25 mouse cellular contexts compared by ENCODE assay signal in the genomic region with DNA sequence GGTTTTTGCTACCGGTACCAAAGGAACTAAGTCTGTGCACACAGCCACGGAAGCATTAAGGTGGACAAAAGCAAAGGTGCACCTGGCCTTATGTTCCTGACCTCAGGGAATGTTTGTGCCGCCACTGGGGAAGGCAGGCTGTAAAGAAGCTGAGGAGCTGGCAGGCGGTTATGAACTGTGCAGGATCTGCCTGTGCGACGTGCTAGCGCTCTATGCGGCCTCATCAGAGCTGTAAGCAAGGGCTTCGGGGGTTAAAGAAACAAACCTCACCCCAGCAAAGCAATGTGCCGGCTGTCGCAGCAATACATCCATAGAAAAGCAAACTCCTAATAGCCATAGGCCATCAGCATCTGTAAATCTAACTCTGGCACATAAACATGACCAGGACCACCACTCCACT. TPM values are rescaled to one million over a fixed set of nuclear protein-coding genes. Genes with fewer than 3 reads are reported as not detected.
A peak's percentile ranks its signal among the peaks of the same experiment; 100 is the strongest.
DNase-seq lines count a peak whose midpoint lies in the region; ATAC-seq and TF ChIP-seq lines count a peak whose summit lies in the region.
"Had no signal": no experiment of that assay in that cellular context is flagged by ENCODE, and none has a peak within 500 bp of the region (broad histone marks: within the 10 kb centered on the region; RNA-seq: fewer than 3 reads in every experiment).

No protein-coding gene starts in this region.

- no peak for TF ChIP-seq POLR2A in brain, embryonic 14.5 days (IDR thresholded peaks at IDR 0.05; ENCODE audit: borderline replicate concordance, extremely low read depth, insufficient read depth, insufficient read length, poor library complexity, severe bottlenecking)

- 81% methylated on average over 11 of the region's 11 CpGs for WGBS in forebrain, embryonic 12.5 days
- WGBS in forebrain, embryonic 10.5 days, result 85% methylated on average over 11 of the region's 11 CpGs
- WGBS in kidney, postnatal 0 days, result 42% methylated on average over 11 of the region's 11 CpGs

- peaks cover 4% of the 10 kb centered on the region; the same call in 1 of the 2 replicates for H3K36me3 ChIP-seq in forebrain, embryonic 12.5 days (replicated peaks)
- H3K36me3 ChIP-seq in forebrain, embryonic 10.5 days (replicated peaks), result peaks cover 11% of the 10 kb centered on the region
- H3K36me3 ChIP-seq in kidney, postnatal 0 days (ENCODE audit: insufficient read depth, low read length), result no peaks in the 10 kb centered on the region
- H3K36me3 ChIP-seq: embryonic facial prominence, embryonic 13.5 days; G1E; hindbrain, embryonic 12.5 days; hindbrain, embryonic 15.5 days; intestine, embryonic 15.5 days had no signal

- 0 out of 2 replicates have a peak, but pooled peaks cover 4% of the 10 kb centered on the region for H3K9me3 ChIP-seq in forebrain, embryonic 12.5 days
- H3K9me3 ChIP-seq in forebrain, embryonic 10.5 days, result peaks cover 4% of the 10 kb centered on the region; the same call in 1 of the 2 replicates
- no peaks in the 10 kb centered on the region for H3K9me3 ChIP-seq in kidney, postnatal 0 days (replicated peaks; ENCODE audit: low read length)
- H3K9me3 ChIP-seq: heart, embryonic 10.5 days; heart, embryonic 13.5 days; hindbrain, embryonic 12.5 days; hindbrain, embryonic 15.5 days; intestine, embryonic 15.5 days had no signal

- H3K4me1 ChIP-seq in forebrain, embryonic 12.5 days, result peaks cover 12% of the 10 kb centered on the region
- H3K4me1 ChIP-seq in forebrain, embryonic 10.5 days, result peaks cover 11% of the 10 kb centered on the region
- H3K4me1 ChIP-seq in kidney, postnatal 0 days (replicated peaks; ENCODE audit: insufficient read depth, low read length), result 0 out of 2 replicates have a peak, but pooled peaks cover 11% of the 10 kb centered on the region
- H3K4me1 ChIP-seq: heart, embryonic 10.5 days; heart, embryonic 13.5 days; intestine, embryonic 15.5 days had no signal

- no peaks in the 10 kb centered on the region for H3K27me3 ChIP-seq in forebrain, embryonic 12.5 days
- H3K27me3 ChIP-seq in forebrain, embryonic 10.5 days (ENCODE audit: poor library complexity, severe bottlenecking), result no peaks in the 10 kb centered on the region
- H3K27me3 ChIP-seq in kidney, postnatal 0 days (ENCODE audit: insufficient read depth, low read length), result no peaks in the 10 kb centered on the region
- H3K27me3 ChIP-seq: CH12.LX; embryonic facial prominence, embryonic 13.5 days; heart, embryonic 13.5 days; hindbrain, embryonic 12.5 days; hindbrain, embryonic 15.5 days; intestine, embryonic 15.5 days; Patski had no signal

- H3K4me2 ChIP-seq in forebrain, embryonic 12.5 days, result no peak overlapping the region
- no peak overlapping the region for H3K4me2 ChIP-seq in kidney, postnatal 0 days (ENCODE audit: low read length)
- H3K4me2 ChIP-seq: embryonic facial prominence, embryonic 13.5 days; heart, embryonic 13.5 days; hindbrain, embryonic 12.5 days; hindbrain, embryonic 15.5 days; intestine, embryonic 15.5 days had no signal

- ATAC-seq in forebrain, embryonic 12.5 days (ENCODE audit: low FRiP score), result peak; percentile 51; the same call in 1 of the 2 replicates
- ATAC-seq in kidney, postnatal 0 days (replicated peaks; ENCODE audit: low FRiP score, low read depth), result no peak
- ATAC-seq: forebrain, embryonic 14.5 days; forebrain, postnatal 0 days; intestine, embryonic 15.5 days; Patski had no signal

- no peak overlapping the region for H3K4me3 ChIP-seq in forebrain, embryonic 12.5 days (replicated peaks)
- H3K4me3 ChIP-seq in forebrain, embryonic 10.5 days, result no peak overlapping the region
- no peak overlapping the region for H3K4me3 ChIP-seq in kidney, postnatal 0 days (replicated peaks; ENCODE audit: low read depth, low read length)
- H3K4me3 ChIP-seq: embryonic facial prominence, embryonic 13.5 days; erythroblast, embryonic 14.5 days; heart, adult 2 months; heart, embryonic 10.5 days; heart, embryonic 13.5 days; hindbrain, embryonic 12.5 days; hindbrain, embryonic 15.5 days; intestine, embryonic 15.5 days had no signal

- DNase-seq in forebrain, embryonic 10.5 days (ENCODE audit: extremely low spot score, low spot score), result no peak
- DNase-seq in kidney, postnatal 0 days (ENCODE audit: low spot score), result peak; percentile 39
- no peak for DNase-seq in kidney, adult 8-10 months
- DNase-seq in brain, embryonic 14.5 days (ENCODE audit: low read depth), result peak; percentile 52
- peak; percentile 14 for DNase-seq in induced T-regulatory cell, adult 2 months (ENCODE audit: low read depth)
- no peak for DNase-seq in adrenal gland, postnatal 10 days
- DNase-seq: cerebellum, adult 11-12 months; cerebellum, adult 8-10 months; gastrocnemius, postnatal 25 days; heart, adult 2 months; heart, postnatal 14 days had no signal

- H3K9ac ChIP-seq in forebrain, embryonic 12.5 days, result no peak overlapping the region
- no peak overlapping the region for H3K9ac ChIP-seq in kidney, postnatal 0 days (ENCODE audit: low read depth, low read length)
- H3K9ac ChIP-seq: embryonic facial prominence, embryonic 13.5 days; forebrain, postnatal 0 days; heart, embryonic 13.5 days; hindbrain, embryonic 12.5 days; hindbrain, embryonic 15.5 days; intestine, embryonic 15.5 days had no signal

- no peak for TF ChIP-seq CTCF in kidney, postnatal 0 days (IDR thresholded peaks at IDR 0.05; ENCODE audit: low read depth)
- TF ChIP-seq CTCF in brain, embryonic 14.5 days (IDR thresholded peaks at IDR 0.05; ENCODE audit: borderline replicate concordance, extremely low read depth, insufficient read depth, insufficient read length), result no peak

- H3K27ac ChIP-seq in forebrain, embryonic 12.5 days, result no peak overlapping the region
- H3K27ac ChIP-seq in forebrain, embryonic 10.5 days, result no peak overlapping the region
- H3K27ac ChIP-seq in kidney, postnatal 0 days, result no peak overlapping the region
- H3K27ac ChIP-seq: embryonic facial prominence, embryonic 13.5 days; heart, adult 2 months; heart, embryonic 10.5 days; heart, embryonic 13.5 days; hindbrain, embryonic 12.5 days; hindbrain, embryonic 15.5 days; intestine, embryonic 15.5 days had no signal

RNA-seq across cellular contexts. Expression of gene Efcab11, which starts 46.1 kb away (rescaled TPM):
- polyA plus RNA-seq in forebrain, embryonic 12.5 days (2016; fragmentation: Nextera tagmentation; extraction: Ambion mirVana), result 21.7 and 25.2 TPM in 2 replicates
- polyA plus RNA-seq in forebrain, embryonic 10.5 days (2016; fragmentation: Nextera tagmentation; extraction: Ambion mirVana), result 24.9 and 25.0 TPM in 2 replicates
- 6.8 and 8.3 TPM in 2 replicates for polyA plus RNA-seq in kidney, postnatal 0 days (2015; fragmentation: Nextera tagmentation; extraction: Ambion mirVana)
- polyA plus RNA-seq in brain, embryonic 14.5 days (2012; rRNA removed), result 3.8 and 6.0 TPM in 2 replicates
- 1 to 10 TPM; 1.4 to 2.1 TPM for total RNA-seq in adrenal gland, postnatal 10 days (2021)
- total RNA-seq: gastrocnemius, adult 8-10 months; gastrocnemius, postnatal 25 days had no signal

RNA-seq across cellular contexts. Expression of gene Tdp1, which starts 46.2 kb away (rescaled TPM):
- 84.9 and 88.4 TPM in 2 replicates for polyA plus RNA-seq in forebrain, embryonic 12.5 days (2016; fragmentation: Nextera tagmentation; extraction: Ambion mirVana)
- 90.5 and 95.6 TPM in 2 replicates for polyA plus RNA-seq in forebrain, embryonic 10.5 days (2016; fragmentation: Nextera tagmentation; extraction: Ambion mirVana)
- 31.3 and 37.9 TPM in 2 replicates for polyA plus RNA-seq in kidney, postnatal 0 days (2015; fragmentation: Nextera tagmentation; extraction: Ambion mirVana)
- polyA plus RNA-seq in brain, embryonic 14.5 days (2012; rRNA removed), result 47.3 and 57.5 TPM in 2 replicates
- 10 to 100 TPM; 11.9 to 19.9 TPM for total RNA-seq in adrenal gland, postnatal 10 days (2021)

Comparison
In these comparisons a context has a peak if more than half of its experiments do, and no peak if none do; other contexts are left out.
1. DNase-seq: peak in kidney, postnatal 0 days (single experiment), brain, embryonic 14.5 days (single experiment) and induced T-regulatory cell, adult 2 months (single experiment); none in forebrain, embryonic 10.5 days (single experiment), kidney, adult 8-10 months (0 of 2) and adrenal gland, postnatal 10 days (single experiment).